Mouse (Mus musculus) liver, embryonic 16.5 days (tissue): ENCODE results near the gene Slx4ip. TPM values are rescaled to one million over a fixed set of nuclear protein-coding genes. Genes with fewer than 3 reads are reported as not detected.

Experiments used
- ATAC-seq: fragments of 200-750 bp; cut with Nextera tagmentation; 2 replicates; pipeline ENCODE4 v1.8.0; 2017; ENCODE audit warnings: low read depth, mild to moderate bottlenecking, moderate number of reproducible peaks, moderate library complexity
- H3K27ac ChIP-seq: fragments of 300-500 bp; sonication (generic); 2 replicates; pipeline ENCODE4 v1.5.1; 2014; ENCODE audit warnings: mild to moderate bottlenecking, low read length
- H3K27me3 ChIP-seq: fragments of 300-500 bp; sonication (generic); 2 replicates; pipeline ENCODE4 v1.6.1; 2014; ENCODE audit warnings: low read depth, low read length, mixed read lengths; ENCODE audit not compliant: control insufficient read depth, insufficient read depth
- H3K36me3 ChIP-seq: fragments of 300-500 bp; sonication (generic); 2 replicates; pipeline ENCODE4 v1.6.1; 2014; ENCODE audit warnings: mild to moderate bottlenecking; ENCODE audit not compliant: control insufficient read depth, insufficient read depth
- H3K4me1 ChIP-seq: fragments of 300-500 bp; sonication (generic); 2 replicates; pipeline ENCODE4 v1.6.1; 2014; ENCODE audit warnings: low read depth, low read length, mixed read lengths; ENCODE audit not compliant: control insufficient read depth
- H3K4me2 ChIP-seq: fragments of 300-500 bp; sonication (generic); 2 replicates; pipeline ENCODE4 v1.6.1; 2014; ENCODE audit warnings: low read depth, low read length, mixed read lengths
- H3K4me3 ChIP-seq: fragments of 300-500 bp; sonication (generic); 2 replicates; pipeline ENCODE4 v1.5.1; 2014; ENCODE audit warnings: low read depth, mild to moderate bottlenecking, low read length
- H3K9ac ChIP-seq: fragments of 300-500 bp; sonication (generic); 2 replicates; pipeline ENCODE4 v1.6.1; 2014; ENCODE audit warnings: low read depth, low read length
- H3K9me3 ChIP-seq: fragments of 300-500 bp; sonication (generic); replicated peaks from 2 replicates; pipeline ENCODE4 v1.6.1; 2016; ENCODE audit warnings: low read length; ENCODE audit not compliant: control insufficient read depth
- WGBS: fragments of 180-500 bp; shearing (Covaris S2); extraction: QIAGEN DNeasy Blood & Tissue Kit; methylation state at CpG from one replicate; pipeline ENCODE4 v1.1.7; 2014; ENCODE audit not compliant: insufficient replicate concordance; 5-methylcytosine and 5-hydroxymethylcytosine counted together
- polyA plus RNA-seq: library from polyadenylated mRNA; unstranded; fragments of >200 nt; fragmentation: Nextera tagmentation; extraction: Ambion mirVana; gene quantifications from 2 replicates; pipeline ENCODE4 v1.2.1, GENCODE M21; 2015

Slx4ip gene
- polyA plus RNA-seq, 1 experiment from 2014 or later: 2.7 TPM

DNA sequence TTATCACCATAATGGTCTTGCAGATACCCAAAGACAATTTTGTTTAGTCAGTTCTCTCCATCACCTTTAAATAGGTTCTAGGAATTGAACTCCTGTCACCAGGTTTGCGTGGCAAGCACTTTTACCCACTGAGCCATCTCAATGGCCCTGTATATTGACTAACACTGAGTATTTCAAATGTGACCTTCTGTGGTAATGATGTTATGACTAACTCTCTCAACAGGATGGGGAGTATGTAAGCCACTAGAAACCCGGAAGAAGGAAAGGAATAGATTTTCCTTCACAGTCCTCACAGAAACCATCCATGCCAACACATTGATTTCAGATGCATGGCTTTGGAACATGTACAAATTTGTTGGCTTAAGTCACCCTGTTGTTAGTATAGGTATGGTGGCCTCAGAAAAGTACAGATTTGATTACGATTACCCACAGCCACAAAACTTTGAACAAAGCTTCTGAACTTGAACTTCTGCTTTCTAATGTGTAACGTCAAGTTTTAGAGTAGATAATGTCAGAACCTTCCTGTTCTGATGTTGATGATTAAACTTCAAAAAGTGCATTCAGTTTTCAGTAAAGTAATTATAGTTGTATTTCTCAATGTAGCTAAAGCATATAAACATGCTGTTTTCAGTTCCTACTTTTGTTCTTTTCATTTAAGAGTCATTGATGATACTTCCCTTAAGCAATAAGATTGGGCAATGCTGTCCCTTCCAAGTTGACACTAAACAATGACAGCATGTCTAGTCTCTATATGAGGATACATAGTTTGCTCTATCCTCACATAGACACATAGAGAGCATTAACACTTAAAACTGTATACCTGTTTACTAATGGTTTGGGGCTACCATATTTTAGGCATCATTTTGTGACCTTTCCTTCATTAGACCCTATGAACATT lies 45.6 kb downstream of the Slx4ip start:
- 42% methylated on average over 4 of the region's 4 CpGs for WGBS
- Histone ChIP-seq H3K9me3 (no peaks in the 10 kb centered on the region), H3K4me1 (no peaks in the 10 kb centered on the region), H3K9ac (no peak overlapping the region), H3K27ac (no peak overlapping the region), H3K4me2 (no peak overlapping the region), H3K4me3 (no peak overlapping the region), H3K27me3 (no peaks in the 10 kb centered on the region), H3K36me3 (no peaks in the 10 kb centered on the region)
- ATAC-seq: no peak

DNA sequence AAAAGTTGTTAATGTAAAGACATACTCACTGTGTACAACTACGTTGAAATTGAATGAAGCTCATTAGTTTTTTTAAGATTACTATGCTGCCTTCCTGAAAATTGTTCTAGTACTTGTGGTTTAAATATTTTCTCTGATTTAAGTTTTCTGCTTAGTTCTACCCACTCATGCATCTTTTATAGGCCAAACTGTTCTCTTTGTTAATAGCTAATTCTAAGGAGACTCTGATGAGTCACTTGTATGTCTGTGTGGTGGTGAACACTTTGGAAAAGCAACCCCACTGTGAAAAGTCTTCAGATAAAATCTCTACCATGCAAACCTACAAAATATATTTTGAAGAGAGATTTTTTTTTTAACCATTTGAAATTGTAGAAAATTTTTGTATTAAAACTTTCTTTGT lies 47.2 kb downstream of the Slx4ip start:
- WGBS: 51% methylated on average over 1 of the region's 1 CpGs
- H3K9ac ChIP-seq: no peak overlapping the region
- no peak overlapping the region for H3K4me3 ChIP-seq
- ATAC-seq: no peak
- no peak overlapping the region for H3K4me2 ChIP-seq
- H3K27ac ChIP-seq: no peak overlapping the region
- H3K27me3 ChIP-seq: no peaks in the 10 kb centered on the region
- no peaks in the 10 kb centered on the region for H3K9me3 ChIP-seq
- H3K36me3 ChIP-seq: no peaks in the 10 kb centered on the region
- H3K4me1 ChIP-seq: no peaks in the 10 kb centered on the region

DNA sequence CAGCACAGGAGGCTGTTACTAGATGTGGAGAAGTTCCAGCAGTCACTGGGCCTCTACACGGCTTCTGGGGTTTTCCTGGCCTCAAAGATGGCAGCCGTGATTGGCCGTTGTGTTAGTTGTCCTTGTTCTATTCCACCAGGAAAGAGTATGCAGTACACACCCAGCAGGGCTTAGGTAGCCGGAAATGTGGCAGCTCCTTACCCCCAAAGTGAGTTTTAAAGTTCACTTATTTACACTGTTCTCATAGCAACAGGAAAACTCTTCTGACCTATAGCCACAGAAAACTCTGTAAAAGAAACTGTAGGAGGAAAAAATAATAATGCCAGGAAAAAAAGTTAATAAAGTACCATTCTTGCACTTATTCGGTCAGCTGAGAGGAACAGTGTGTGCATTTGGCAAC lies 55.3 kb downstream of the Slx4ip start:
- WGBS: 68% methylated on average over 5 of the region's 5 CpGs
- H3K27me3 ChIP-seq: no peaks in the 10 kb centered on the region
- H3K4me2 ChIP-seq: no peak overlapping the region
- H3K9me3 ChIP-seq: no peaks in the 10 kb centered on the region
- no peak overlapping the region for H3K4me3 ChIP-seq
- no peaks in the 10 kb centered on the region for H3K4me1 ChIP-seq
- no peaks in the 10 kb centered on the region for H3K36me3 ChIP-seq
- H3K9ac ChIP-seq: no peak overlapping the region
- ATAC-seq: no peak
- no peak overlapping the region for H3K27ac ChIP-seq

DNA sequence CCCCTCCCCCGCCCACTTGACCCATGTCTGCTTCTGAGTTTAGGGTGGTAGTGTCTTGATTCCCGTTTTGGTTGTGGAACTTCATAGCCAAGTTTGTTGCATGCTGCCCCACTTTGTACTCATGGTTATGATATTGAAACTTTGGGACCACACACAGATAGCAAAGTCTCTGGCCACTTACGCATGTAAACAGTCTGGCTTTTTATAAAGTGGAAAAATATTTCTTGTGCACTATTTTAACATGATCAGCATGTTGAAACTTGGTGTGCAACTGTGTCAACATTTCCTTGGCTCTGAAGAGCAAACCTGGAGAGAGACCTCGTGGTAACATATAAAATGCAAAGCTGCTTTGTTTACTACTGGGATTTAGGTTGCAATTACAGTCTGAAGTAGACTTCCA lies 56.5 kb downstream of the Slx4ip start:
- Histone ChIP-seq H3K4me1 (no peaks in the 10 kb centered on the region), H3K9ac (no peak overlapping the region), H3K9me3 (no peaks in the 10 kb centered on the region), H3K27me3 (no peaks in the 10 kb centered on the region), H3K27ac (no peak overlapping the region), H3K4me2 (no peak overlapping the region), H3K36me3 (no peaks in the 10 kb centered on the region), H3K4me3 (no peak overlapping the region)
- ATAC-seq: no peak
- 56% methylated on average over 4 of the region's 4 CpGs for whole genome bisulfite sequencing

DNA sequence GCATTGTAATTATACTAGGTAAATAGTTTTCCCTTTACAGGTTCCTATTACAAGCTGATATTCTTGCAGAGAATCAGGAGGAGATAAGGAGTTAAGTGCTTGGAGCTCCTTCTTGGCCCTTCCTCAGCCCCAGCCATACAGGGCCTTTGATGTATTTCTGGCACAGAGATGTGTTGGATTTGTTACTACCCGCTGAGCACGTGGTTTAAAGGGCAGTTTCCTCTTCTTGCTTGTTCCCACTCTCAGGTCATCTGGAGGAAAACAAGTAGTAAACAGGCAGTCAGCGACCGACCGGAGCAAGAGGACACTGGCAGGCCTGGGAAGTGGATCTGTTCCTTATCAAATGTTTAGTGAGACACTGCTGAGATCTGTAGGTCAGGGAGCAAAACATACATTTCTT lies 56.9 kb downstream of the Slx4ip start:
- Histone ChIP-seq H3K9me3 (no peaks in the 10 kb centered on the region), H3K4me2 (no peak overlapping the region), H3K36me3 (no peaks in the 10 kb centered on the region), H3K27ac (no peak overlapping the region), H3K4me1 (no peaks in the 10 kb centered on the region), H3K27me3 (no peaks in the 10 kb centered on the region), H3K4me3 (no peak overlapping the region), H3K9ac (no peak overlapping the region)
- 31% methylated on average over 5 of the region's 5 CpGs for WGBS
- peak; percentile 48 for ATAC-seq

DNA sequence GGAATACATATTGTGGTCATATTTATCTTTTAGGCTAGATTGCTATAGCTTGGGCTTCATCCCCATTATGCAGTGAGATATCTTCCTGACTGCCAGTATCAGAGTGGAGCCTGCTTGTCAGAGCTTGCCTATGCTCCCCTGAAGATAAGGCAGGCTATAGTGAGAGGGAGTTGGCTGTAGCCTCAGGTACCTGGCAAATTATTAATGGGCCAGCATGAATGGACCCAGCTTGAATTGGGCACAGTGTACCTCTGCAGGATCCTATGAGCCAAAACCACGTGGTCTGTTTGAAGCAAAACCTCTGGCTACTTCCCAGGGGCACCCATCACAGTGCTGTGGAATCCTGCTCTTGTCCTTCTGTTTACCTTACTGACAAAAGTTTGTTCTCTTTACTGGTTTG lies 61.2 kb downstream of the Slx4ip start:
- peak; percentile 63 for ATAC-seq
- no peak overlapping the region for H3K4me3 ChIP-seq
- 42% methylated on average over 1 of the region's 1 CpGs for WGBS
- no peak overlapping the region for H3K4me2 ChIP-seq
- H3K9ac ChIP-seq: no peak overlapping the region
- H3K4me1 ChIP-seq: no peaks in the 10 kb centered on the region
- no peaks in the 10 kb centered on the region for H3K9me3 ChIP-seq
- H3K36me3 ChIP-seq: no peaks in the 10 kb centered on the region
- H3K27me3 ChIP-seq: no peaks in the 10 kb centered on the region
- no peak overlapping the region for H3K27ac ChIP-seq

DNA sequence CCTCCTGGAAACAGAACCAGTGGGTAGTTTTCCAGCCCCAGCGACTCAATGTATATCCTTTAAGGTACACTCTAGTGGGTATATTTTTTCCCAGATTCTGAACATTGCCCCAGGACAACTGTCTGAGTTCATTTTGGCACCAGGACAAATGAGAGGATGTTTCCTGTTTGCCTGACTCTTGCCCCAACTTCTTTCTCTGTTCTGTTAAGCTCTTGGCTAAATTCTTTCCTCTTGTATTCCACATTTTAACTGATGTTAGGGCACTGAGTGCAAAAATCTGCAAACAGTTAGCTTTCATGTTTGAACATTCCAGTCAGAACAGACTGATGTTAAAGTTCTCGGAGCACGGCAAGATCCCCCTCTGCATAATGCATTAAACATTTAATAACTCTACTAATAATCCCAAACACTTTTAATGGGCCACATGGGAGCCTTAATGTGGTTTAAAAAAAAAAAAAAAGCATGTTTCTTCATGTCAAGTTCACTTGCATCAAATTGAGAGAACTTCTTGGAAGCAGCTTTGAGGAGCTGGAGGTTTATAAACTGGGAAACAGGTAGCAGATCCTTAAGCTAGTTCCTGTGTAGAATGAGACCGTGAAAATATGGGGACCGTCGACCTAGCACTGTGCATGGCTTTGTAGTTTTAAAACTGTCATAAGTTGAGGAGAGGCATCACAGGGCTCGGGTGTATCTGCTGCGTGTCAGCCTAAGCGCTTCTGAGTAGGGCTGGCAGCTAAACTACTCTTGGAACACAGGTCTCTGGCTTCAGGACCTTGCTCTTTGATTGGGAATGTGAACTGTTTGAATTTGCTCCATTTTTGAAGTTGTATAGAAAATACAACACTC lies 64.9 kb downstream of the Slx4ip start:
- no peak for ATAC-seq
- Histone ChIP-seq H3K4me1 (no peaks in the 10 kb centered on the region), H3K27ac (no peak overlapping the region), H3K27me3 (no peaks in the 10 kb centered on the region), H3K4me3 (no peak overlapping the region), H3K36me3 (no peaks in the 10 kb centered on the region), H3K9ac (no peak overlapping the region), H3K4me2 (no peak overlapping the region), H3K9me3 (no peaks in the 10 kb centered on the region)
- WGBS: 76% methylated on average over 9 of the region's 9 CpGs

DNA sequence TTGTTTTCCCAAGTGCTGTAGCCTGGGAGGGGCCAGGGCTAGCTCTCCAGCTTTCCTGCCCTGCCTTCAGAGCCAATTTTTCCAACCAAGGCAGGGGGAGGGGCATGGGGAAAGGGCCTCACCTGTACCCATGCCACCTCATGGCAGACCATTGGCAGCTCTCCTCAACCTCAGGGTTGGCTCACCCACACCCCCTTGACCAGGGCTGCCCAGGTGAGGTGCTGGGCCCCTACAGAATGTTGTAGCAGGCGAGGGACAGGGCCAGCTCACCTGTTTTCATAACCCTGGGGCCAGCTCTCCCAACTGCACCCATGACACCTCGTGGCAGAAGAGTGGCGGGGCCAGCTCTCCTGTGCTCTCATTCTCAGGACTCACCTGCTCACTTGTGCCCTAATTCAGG lies 67.7 kb downstream of the Slx4ip start:
- no peaks in the 10 kb centered on the region for H3K36me3 ChIP-seq
- WGBS: 55% methylated on average over 3 of the region's 3 CpGs
- no peak overlapping the region for H3K4me2 ChIP-seq
- H3K27ac ChIP-seq: no peak overlapping the region
- H3K4me3 ChIP-seq: no peak overlapping the region
- ATAC-seq: no peak
- H3K4me1 ChIP-seq: no peaks in the 10 kb centered on the region
- no peaks in the 10 kb centered on the region for H3K9me3 ChIP-seq
- H3K9ac ChIP-seq: no peak overlapping the region
- H3K27me3 ChIP-seq: no peaks in the 10 kb centered on the region

DNA sequence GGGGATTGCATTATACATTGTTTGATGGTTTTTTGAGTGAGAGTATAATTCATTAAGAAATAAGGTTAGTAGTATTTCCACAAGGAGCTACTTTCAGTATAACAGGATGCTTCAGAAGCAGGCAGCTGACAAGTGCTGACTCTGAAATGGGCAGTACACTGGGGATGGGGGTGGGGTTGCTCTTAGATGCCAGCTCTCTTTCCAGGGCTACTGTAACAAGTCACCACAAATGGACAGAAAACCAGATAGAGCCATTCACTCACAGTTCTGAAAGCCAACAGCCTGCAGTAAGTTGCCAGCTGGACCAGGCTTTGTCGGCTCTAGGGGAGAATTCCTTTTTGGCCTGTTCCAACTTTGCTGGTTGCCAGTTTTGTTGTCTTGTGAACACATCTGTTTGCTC lies 84.8 kb downstream of the Slx4ip start:
- no peak overlapping the region for H3K27ac ChIP-seq
- no peaks in the 10 kb centered on the region for H3K4me1 ChIP-seq
- no peaks in the 10 kb centered on the region for H3K27me3 ChIP-seq
- 61% methylated on average over 1 of the region's 1 CpGs for WGBS
- no peak for ATAC-seq
- H3K4me3 ChIP-seq: no peak overlapping the region
- H3K4me2 ChIP-seq: no peak overlapping the region
- no peaks in the 10 kb centered on the region for H3K9me3 ChIP-seq
- no peaks in the 10 kb centered on the region for H3K36me3 ChIP-seq
- H3K9ac ChIP-seq: no peak overlapping the region
